Mouse (Mus musculus) intestine, postnatal 0 days (tissue): ENCODE measurements at regions not wholly inside any gene's neighbourhood (a gene's known extent, or its start where the extent isn't known, plus 50 kb on each side); places are given as distances from the start of the nearest gene placed in this dataset.
"Not testable (repeated sequence)": the region's sequence is repeated elsewhere in the genome, so short reads cannot be mapped to it uniquely, and the experiment has no call there.

ENCODE experiments used
- ATAC-seq: fragments of 200-750 bp; cut with Nextera tagmentation; 2 replicates; pipeline ENCODE4 v1.8.0; 2017; ENCODE audit warnings: mild to moderate bottlenecking, moderate TSS enrichment, moderate library complexity
- H3K27ac ChIP-seq: fragments of 300-500 bp; sonication (generic); 2 replicates; pipeline ENCODE4 v1.5.1; 2014; ENCODE audit warnings: mild to moderate bottlenecking, low read depth, low read length, moderate library complexity
- H3K27me3 ChIP-seq: fragments of 300-500 bp; sonication (generic); replicated peaks from 2 replicates; pipeline ENCODE4 v1.6.1; 2014; ENCODE audit warnings: low read length, mixed read lengths; ENCODE audit not compliant: control insufficient read depth, insufficient read depth
- H3K36me3 ChIP-seq: fragments of 300-500 bp; sonication (generic); 2 replicates; pipeline ENCODE4 v1.6.1; 2014; ENCODE audit warnings: mild to moderate bottlenecking, moderate library complexity; ENCODE audit not compliant: control insufficient read depth, insufficient read depth
- H3K4me1 ChIP-seq: fragments of 300-500 bp; sonication (generic); replicated peaks from 2 replicates; pipeline ENCODE4 v1.6.1; 2014; ENCODE audit warnings: antibody characterized with exemption, low read length, mixed read lengths; ENCODE audit not compliant: control insufficient read depth, insufficient read depth
- H3K4me2 ChIP-seq: fragments of 300-500 bp; sonication (generic); replicated peaks from 2 replicates; pipeline ENCODE4 v1.6.1; 2014; ENCODE audit warnings: low read depth, mild to moderate bottlenecking, moderate library complexity
- H3K4me3 ChIP-seq: fragments of 300-500 bp; sonication (generic); 2 replicates; pipeline ENCODE4 v1.5.1; 2014; ENCODE audit warnings: low read depth, low read length
- H3K9ac ChIP-seq: fragments of 300-500 bp; sonication (generic); 2 replicates; pipeline ENCODE4 v1.6.1; 2014; ENCODE audit warnings: mild to moderate bottlenecking, low read depth, low read length
- H3K9me3 ChIP-seq: fragments of 300-500 bp; sonication (generic); 2 replicates; pipeline ENCODE4 v1.6.1; 2016; ENCODE audit warnings: mixed run types; ENCODE audit not compliant: control insufficient read depth
- CTCF ChIP-seq: sonication (generic); IDR thresholded peaks from 2 replicates; pipeline ENCODE4 v1.5.1; 2016; ENCODE audit warnings: low read depth, mild to moderate bottlenecking, control low read depth, antibody characterized with exemption, moderate library complexity
- whole genome bisulfite sequencing: fragments of 180-500 bp; shearing (Covaris S2); extraction: QIAGEN DNeasy Blood & Tissue Kit; methylation state at CpG from one replicate; pipeline ENCODE4 v1.1.7; 2014; 5-methylcytosine and 5-hydroxymethylcytosine counted together

- not testable (repeated sequence) for H3K9ac ChIP-seq, H3K4me2 ChIP-seq, H3K9me3 ChIP-seq, ATAC-seq, H3K4me3 ChIP-seq, H3K27me3 ChIP-seq, H3K4me1 ChIP-seq, H3K36me3 ChIP-seq, H3K27ac ChIP-seq
- peak; percentile 59 for TF ChIP-seq CTCF
- 0% methylated on average over 3 of the region's 6 CpGs for WGBS
These were observed 77.7 kb upstream of the Vmn2r25 start for GRCm38 (mm10) chr6:123930951-123931350.

GRCm38 (mm10) chr6:123937930-123938329 is 84.7 kb upstream of the Vmn2r25 start:
- Histone ChIP-seq H3K27me3 (no peaks in the 10 kb centered on the region), H3K9ac (no peak overlapping the region), H3K36me3 (no peaks in the 10 kb centered on the region), H3K4me3 (no peak overlapping the region), H3K9me3 (no peaks in the 10 kb centered on the region), H3K4me2 (no peak overlapping the region), H3K4me1 (no peaks in the 10 kb centered on the region), H3K27ac (no peak overlapping the region)
- no peak for TF ChIP-seq CTCF
- ATAC-seq, result no peak
- 81% methylated on average over 2 of the region's 2 CpGs for WGBS

GRCm38 (mm10) chr6:123961321-123961720 is 63.0 kb upstream of the Vmn2r26 start:
- Histone ChIP-seq H3K9ac (no peak overlapping the region), H3K36me3 (no peaks in the 10 kb centered on the region)
- WGBS, result 76% methylated on average over 2 of the region's 2 CpGs

DNA sequence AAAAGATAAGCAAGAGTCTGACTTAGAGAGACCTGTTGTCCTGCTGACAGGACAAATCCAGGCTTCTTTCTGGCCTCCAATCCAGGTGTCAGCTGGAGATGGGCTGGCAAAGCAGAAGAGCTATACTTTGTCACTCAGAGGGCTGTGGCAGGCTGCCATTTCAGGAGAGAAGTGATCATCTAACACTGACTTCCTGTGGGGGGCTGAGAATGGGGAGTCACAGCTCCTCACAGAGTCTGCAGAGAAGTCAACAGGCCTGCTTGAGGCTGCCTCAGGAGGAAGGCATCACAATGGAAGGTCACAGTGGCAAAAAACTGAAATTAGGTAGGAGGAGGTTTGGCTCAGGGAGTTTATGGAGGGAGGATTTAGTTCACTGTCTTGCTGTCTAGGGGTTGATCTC is 53.2 kb upstream of the Vmn2r26 start:
- no peak overlapping the region for H3K4me2 ChIP-seq
- TF ChIP-seq CTCF, result no peak
- no peaks in the 10 kb centered on the region for H3K27me3 ChIP-seq
- H3K9me3 ChIP-seq, result no peaks in the 10 kb centered on the region
- ATAC-seq, result no peak
- H3K4me1 ChIP-seq, result no peaks in the 10 kb centered on the region
- no peak overlapping the region for H3K27ac ChIP-seq
- H3K4me3 ChIP-seq, result no peak overlapping the region
- H3K9ac ChIP-seq, result no peak overlapping the region
- H3K36me3 ChIP-seq, result no peaks in the 10 kb centered on the region

More at GRCm38 (mm10) chr6:123961321-123961720, 63.0 kb upstream of the Vmn2r26 start:
- no peak for ATAC-seq
- H3K4me1 ChIP-seq, result no peaks in the 10 kb centered on the region
- no peak for TF ChIP-seq CTCF
- no peak overlapping the region for H3K4me2 ChIP-seq
- H3K4me3 ChIP-seq, result no peak overlapping the region
- no peaks in the 10 kb centered on the region for H3K9me3 ChIP-seq
- H3K27ac ChIP-seq, result no peak overlapping the region
- H3K27me3 ChIP-seq, result no peaks in the 10 kb centered on the region
